8 mouse cellular contexts compared by ENCODE assay signal in the genomic region with DNA sequence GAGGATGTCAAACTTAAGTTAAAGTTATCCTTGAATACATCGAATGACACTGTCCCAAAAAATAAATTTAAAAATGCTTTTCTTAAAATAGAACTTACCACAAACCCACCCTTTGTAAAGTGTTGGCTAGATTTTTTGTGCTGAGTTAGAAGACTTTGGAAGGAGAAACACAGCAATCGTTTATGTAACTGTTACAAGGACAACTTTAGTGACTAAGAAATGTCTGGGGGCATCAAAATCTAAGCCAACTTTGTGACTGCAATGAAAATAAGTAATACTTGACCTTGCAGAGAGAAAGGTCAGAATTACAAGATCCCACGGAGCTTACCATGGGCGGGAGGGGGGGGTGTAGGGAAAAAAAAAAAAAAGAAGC. TPM values are rescaled to one million over a fixed set of nuclear protein-coding genes. Genes with fewer than 3 reads are reported as not detected.
A peak's percentile ranks its signal among the peaks of the same experiment; 100 is the strongest.
DNase-seq lines count a peak whose midpoint lies in the region; ATAC-seq and TF ChIP-seq lines count a peak whose summit lies in the region.

No protein-coding gene starts in this region.

- peak overlapping the region; percentile 98 for H3K9ac ChIP-seq in liver, adult 2 months (ENCODE audit: low read depth, low read length)
- H3K9ac ChIP-seq in neural tube, embryonic 12.5 days, result peak overlapping the region; percentile 86

- peak overlapping the region; percentile 99 for H3K27ac ChIP-seq in liver, adult 2 months (replicated peaks; ENCODE audit: insufficient read depth, low read depth, low read length)
- H3K27ac ChIP-seq in embryonic facial prominence, embryonic 10.5 days (replicated peaks), result peak overlapping the region; percentile 95
- no peak overlapping the region for H3K27ac ChIP-seq in neural tube, embryonic 12.5 days

- TF ChIP-seq POLR2A in liver, adult 2 months (IDR thresholded peaks at IDR 0.05; ENCODE audit: extremely low read depth, insufficient read depth, low read length), result no peak

- no peaks in the 10 kb centered on the region for H3K27me3 ChIP-seq in liver, adult 2 months (ENCODE audit: control insufficient read depth, insufficient read depth, low read length)
- no peaks in the 10 kb centered on the region for H3K27me3 ChIP-seq in embryonic facial prominence, embryonic 10.5 days (replicated peaks; ENCODE audit: low read depth, poor library complexity, severe bottlenecking)
- no peaks in the 10 kb centered on the region for H3K27me3 ChIP-seq in neural tube, embryonic 12.5 days (replicated peaks)

- no peaks in the 10 kb centered on the region for H3K9me3 ChIP-seq in embryonic facial prominence, embryonic 10.5 days
- H3K9me3 ChIP-seq in neural tube, embryonic 12.5 days, result no peaks in the 10 kb centered on the region

- peak overlapping the region; percentile 96 for H3K4me3 ChIP-seq in liver, adult 2 months (ENCODE audit: insufficient read depth, low read depth, low read length)
- H3K4me3 ChIP-seq in embryonic facial prominence, embryonic 10.5 days, result peak overlapping the region; percentile 77
- peak overlapping the region; percentile 78 for H3K4me3 ChIP-seq in neural tube, embryonic 12.5 days

- peak overlapping the region; percentile 72 for H3K4me2 ChIP-seq in neural tube, embryonic 12.5 days (replicated peaks)

- H3K36me3 ChIP-seq in liver, adult 2 months (ENCODE audit: control insufficient read depth, insufficient read depth, low read length), result no peaks in the 10 kb centered on the region
- H3K36me3 ChIP-seq in embryonic facial prominence, embryonic 10.5 days (replicated peaks), result no peaks in the 10 kb centered on the region
- no peaks in the 10 kb centered on the region for H3K36me3 ChIP-seq in neural tube, embryonic 12.5 days

- H3K4me1 ChIP-seq in liver, adult 2 months (ENCODE audit: control insufficient read depth, insufficient read depth, low read length), result peaks cover 32% of the 10 kb centered on the region
- peaks cover 45% of the 10 kb centered on the region for H3K4me1 ChIP-seq in embryonic facial prominence, embryonic 10.5 days
- peaks cover 4% of the 10 kb centered on the region; the same call in 1 of the 2 replicates for H3K4me1 ChIP-seq in neural tube, embryonic 12.5 days

- peak; percentile 52 for DNase-seq in liver, adult 2 months (ENCODE audit: extremely low read depth, low read depth, low spot score)
- no peak for DNase-seq in liver
- no peak for DNase-seq in embryonic facial prominence, embryonic 10.5 days (ENCODE audit: low spot score)
- peak; percentile 38 for DNase-seq in induced T-regulatory cell, adult 2 months (ENCODE audit: low read depth)
- DNase-seq in ovary, adult 18-20 months (ENCODE audit: low spot score), result no peak
- no peak for DNase-seq in adrenal gland, postnatal 4 days (ENCODE audit: low spot score in 2 of 2)

- 6% methylated on average over 4 of the region's 4 CpGs for WGBS in liver, adult 2 months
- WGBS in embryonic facial prominence, embryonic 10.5 days, result 33% methylated on average over 4 of the region's 4 CpGs
- 37% methylated on average over 4 of the region's 4 CpGs for WGBS in neural tube, embryonic 12.5 days

- no peak for ATAC-seq in neural tube, embryonic 12.5 days (ENCODE audit: low FRiP score, low read depth)
- no peak for ATAC-seq in megakaryocyte progenitor cell, adult 5-6 weeks (replicated peaks; ENCODE audit: poor library complexity)

- peaks cover 19% of the 10 kb centered on the region for H3K79me2 ChIP-seq in liver, adult 2 months (ENCODE audit: control insufficient read depth, insufficient read depth, low read length)

- TF ChIP-seq CTCF in liver, adult 2 months (IDR thresholded peaks at IDR 0.05; ENCODE audit: low read depth, low read length), result no peak

RNA-seq across cellular contexts. Expression of a gene that starts 0.8 kb away (rescaled TPM):
- total RNA-seq in liver, adult 2 months (2014; rRNA removed), result 241 and 247 TPM in 2 replicates
- 183 and 205 TPM in 2 replicates for polyA plus RNA-seq in liver, adult 2 months (2012; rRNA removed)
- 71.7 and 73.8 TPM in 2 replicates for polyA plus RNA-seq in embryonic facial prominence, embryonic 10.5 days (2016; fragmentation: Nextera tagmentation; extraction: Ambion mirVana)
- polyA plus RNA-seq in neural tube, embryonic 12.5 days (2016; fragmentation: Nextera tagmentation; extraction: Ambion mirVana), result 65.1 and 66.3 TPM in 2 replicates
- total RNA-seq in adrenal gland, postnatal 4 days (2021), result 100 to 1,000 TPM; 146 to 153 TPM
- total RNA-seq in megakaryocyte progenitor cell, adult 5-6 weeks (2015), result 41.5 and 50.1 TPM in 2 replicates
- total RNA-seq in megakaryocyte progenitor cell, adult 5-6 weeks (2017), result 22.3 and 29.4 TPM in 2 replicates

RNA-seq across cellular contexts. Expression of a gene that starts 54.2 kb away (rescaled TPM):
- total RNA-seq in liver, adult 2 months (2014; rRNA removed), result 117 and 132 TPM in 2 replicates
- polyA plus RNA-seq in liver, adult 2 months (2012; rRNA removed), result 75.7 and 87.8 TPM in 2 replicates
- polyA plus RNA-seq in embryonic facial prominence, embryonic 10.5 days (2016; fragmentation: Nextera tagmentation; extraction: Ambion mirVana), result 89.9 and 95.4 TPM in 2 replicates
- polyA plus RNA-seq in neural tube, embryonic 12.5 days (2016; fragmentation: Nextera tagmentation; extraction: Ambion mirVana), result 36.2 and 38.4 TPM in 2 replicates
- 10 to 100 TPM; 26.9 to 30.0 TPM for total RNA-seq in adrenal gland, postnatal 4 days (2021)
- total RNA-seq in megakaryocyte progenitor cell, adult 5-6 weeks (2015), result 29.0 and 36.9 TPM in 2 replicates
- 55.3 and 76.6 TPM in 2 replicates for total RNA-seq in megakaryocyte progenitor cell, adult 5-6 weeks (2017)

RNA-seq across cellular contexts. Expression of a gene that starts 56.8 kb away (rescaled TPM):
- 33.5 and 37.3 TPM in 2 replicates for total RNA-seq in liver, adult 2 months (2014; rRNA removed)
- polyA plus RNA-seq in liver, adult 2 months (2012; rRNA removed), result 6.8 and 8.6 TPM in 2 replicates
- 37.3 and 37.9 TPM in 2 replicates for polyA plus RNA-seq in embryonic facial prominence, embryonic 10.5 days (2016; fragmentation: Nextera tagmentation; extraction: Ambion mirVana)
- polyA plus RNA-seq in neural tube, embryonic 12.5 days (2016; fragmentation: Nextera tagmentation; extraction: Ambion mirVana), result 55.4 and 57.7 TPM in 2 replicates
- total RNA-seq in adrenal gland, postnatal 4 days (2021), result 10 to 100 TPM; 44.8 to 46.0 TPM
- total RNA-seq in megakaryocyte progenitor cell, adult 5-6 weeks (2015), result 28.5 and 45.0 TPM in 2 replicates
- 31.0 and 48.1 TPM in 2 replicates for total RNA-seq in megakaryocyte progenitor cell, adult 5-6 weeks (2017)

Comparison
In these comparisons a context has a peak if more than half of its experiments do, and no peak if none do; other contexts are left out.
1. DNase-seq: peak in liver, adult 2 months (single experiment) and induced T-regulatory cell, adult 2 months (single experiment); none in liver (single experiment), embryonic facial prominence, embryonic 10.5 days (single experiment), ovary, adult 18-20 months (single experiment) and adrenal gland, postnatal 4 days (0 of 2).
2. Peak in every context shown above with its lines, with median percentiles within 50 percentile points of each other: H3K4me3 ChIP-seq.